Mouse (Mus musculus): ENCODE measurements around the gene Ddt. TPM values are rescaled to one million over a fixed set of nuclear protein-coding genes. Genes with fewer than 3 reads are reported as not detected.
A peak's percentile ranks its signal among the peaks of the same experiment; 100 is the strongest.

Gene Ddt
- total RNA-seq (2014; fragmentation: Nextera tagmentation) (10.8 and 11.9 TPM in 2 replicates), total RNA-seq (2017) (73.2 and 74.6 TPM in 2 replicates), polyA plus RNA-seq (2012) (74.6 and 108 TPM in 2 replicates)

DNA sequence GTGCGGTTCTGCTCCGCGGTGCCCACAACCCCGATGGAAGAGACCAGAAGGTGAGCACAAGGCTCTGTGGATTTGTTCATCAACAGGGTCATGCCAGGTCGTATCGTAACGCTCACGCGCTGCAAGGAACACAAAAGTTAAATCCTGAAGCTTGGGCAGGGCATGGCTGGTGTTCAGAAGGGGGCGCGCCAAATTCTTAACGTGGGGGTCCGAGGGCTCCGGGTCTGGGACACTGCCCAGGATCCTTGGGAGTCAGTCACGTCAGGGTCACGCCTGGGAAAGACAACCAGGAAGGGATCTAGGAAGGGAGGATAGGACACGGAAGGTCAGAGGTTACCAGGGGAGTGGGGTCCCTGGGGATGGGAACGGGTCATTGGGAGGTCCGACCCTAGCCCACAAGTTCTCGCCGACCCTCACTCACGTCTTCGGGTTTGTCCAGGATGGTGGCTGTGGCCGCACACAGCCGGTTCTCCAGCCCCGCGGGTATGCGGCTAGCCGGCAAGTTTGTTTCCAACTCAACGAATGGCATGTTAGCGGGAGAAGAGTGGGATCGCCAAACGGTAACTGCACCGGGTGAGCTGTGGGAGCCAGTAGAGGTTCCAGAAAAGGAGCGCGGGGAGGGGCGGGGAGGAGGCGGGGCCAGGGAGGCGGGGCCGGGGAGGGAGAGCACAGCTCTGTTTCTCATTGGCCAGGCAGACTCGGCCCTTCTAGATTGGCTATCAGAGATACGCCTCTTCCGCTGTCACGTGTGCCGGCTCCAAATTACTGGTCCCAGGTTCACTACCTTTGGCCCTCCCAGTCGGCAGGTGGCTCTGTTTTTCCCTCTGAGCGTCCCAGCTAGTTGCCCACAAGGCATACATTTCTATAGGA lies at the start of gene Ddt:
Gene Ddt, minus strand, starts transcription at position 620 of the 870 bp plus-strand sequence.
- peak; percentile 98 for DNase-seq (ENCODE audit: low spot score)
- H3K27me3 ChIP-seq (ENCODE audit: insufficient read depth, low read length) = peaks cover 15% of the 10 kb centered on the region
- H3K36me3 ChIP-seq (replicated peaks) = peaks cover 18% of the 10 kb centered on the region
- peak; percentile 95 for ATAC-seq (ENCODE audit: extremely low read depth, insufficient number of reproducible peaks, low FRiP score, poor library complexity, severe bottlenecking)
- peak within 1 kb of the TSS; percentile 93 for H3K4me3 ChIP-seq (ENCODE audit: low read depth, low read length)
- TF ChIP-seq CTCF (IDR thresholded peaks at IDR 0.05; ENCODE audit: low read depth, low read length) (no peak), TAL1 (conservative IDR thresholded peaks at IDR 0.05; ENCODE audit: low read depth, low read length) (no peak), GATA1 (IDR thresholded peaks at IDR 0.05; ENCODE audit: borderline replicate concordance, low read length) (no peak), GATA2 (IDR thresholded peaks at IDR 0.05; ENCODE audit: borderline replicate concordance, low read depth, low read length) (no peak), POLR2AphosphoS5 (IDR thresholded peaks at IDR 0.05; ENCODE audit: insufficient replicate concordance, low read depth, low read length) (no peak)
- no peaks in the 10 kb centered on the region for H3K9me3 ChIP-seq (replicated peaks)
- peaks cover 26% of the 10 kb centered on the region for H3K4me1 ChIP-seq (ENCODE audit: insufficient read depth, low read depth, low read length)

DNA sequence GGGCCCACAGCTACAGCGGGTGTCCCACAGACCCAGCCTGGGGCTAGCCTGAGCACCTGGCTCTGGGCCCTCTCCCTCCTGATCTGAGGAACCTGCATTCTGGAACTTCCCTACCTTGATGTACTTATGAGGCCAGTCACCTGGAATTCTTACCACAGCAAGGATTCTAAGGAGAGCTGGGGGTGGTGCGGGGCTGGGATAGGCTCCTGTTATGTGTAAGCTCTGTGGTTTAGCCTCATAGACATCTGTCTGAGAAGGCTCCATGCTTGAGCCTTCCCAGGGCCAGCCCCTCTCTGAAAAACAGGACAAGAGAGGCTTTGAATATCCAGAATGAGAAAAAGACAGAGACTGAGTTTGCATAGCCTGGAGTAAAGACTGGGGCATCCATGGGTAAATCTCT lies 49.2 kb upstream of the Ddt start, which contains the start of gene Gstt4:
Gene Gstt4, minus strand, starts transcription at position 101 of the 400 bp plus-strand sequence.
- DNase-seq (ENCODE audit: low spot score) (no peak), ATAC-seq (ENCODE audit: extremely low read depth, insufficient number of reproducible peaks, low FRiP score, poor library complexity, severe bottlenecking) (no peak)
- no peak for TF ChIP-seq GATA2 (IDR thresholded peaks at IDR 0.05; ENCODE audit: borderline replicate concordance, low read depth, low read length)
- no peak for TF ChIP-seq GATA1 (IDR thresholded peaks at IDR 0.05; ENCODE audit: borderline replicate concordance, low read length)
- TF ChIP-seq POLR2AphosphoS5 (IDR thresholded peaks at IDR 0.05; ENCODE audit: insufficient replicate concordance, low read depth, low read length) = no peak
- Histone ChIP-seq H3K4me1 (ENCODE audit: insufficient read depth, low read depth, low read length) (peaks cover 31% of the 10 kb centered on the region), H3K36me3 (replicated peaks) (no peaks in the 10 kb centered on the region), H3K27me3 (ENCODE audit: insufficient read depth, low read length) (peaks cover 6% of the 10 kb centered on the region), H3K4me3 (ENCODE audit: low read depth, low read length) (no peak within 1 kb of the TSS), H3K9me3 (replicated peaks) (peaks cover 10% of the 10 kb centered on the region)

DNA sequence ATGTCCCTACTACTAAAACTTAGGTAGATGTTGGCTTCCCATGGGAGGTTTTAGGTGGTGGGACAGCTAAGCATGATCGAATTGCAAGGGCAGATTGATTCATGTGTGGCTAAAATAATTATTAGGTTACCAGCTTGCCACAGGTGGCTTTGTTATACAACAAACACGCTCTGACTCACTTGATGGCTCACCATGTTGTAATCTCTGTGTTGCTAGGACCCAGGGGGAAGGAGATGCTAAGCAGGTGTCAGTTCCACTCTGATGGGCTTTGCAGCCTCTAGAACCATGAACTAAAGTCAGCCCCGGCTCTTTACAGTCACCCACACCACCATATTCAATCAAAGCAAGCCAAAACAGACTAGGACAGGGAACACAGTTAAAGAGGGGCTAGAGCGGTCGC lies 46.7 kb upstream of the Ddt start:
- Histone ChIP-seq H3K36me3 (replicated peaks) (no peaks in the 10 kb centered on the region), H3K27me3 (ENCODE audit: insufficient read depth, low read length) (peaks cover 6% of the 10 kb centered on the region), H3K4me1 (ENCODE audit: insufficient read depth, low read depth, low read length) (peaks cover 14% of the 10 kb centered on the region), H3K4me3 (ENCODE audit: low read depth, low read length) (no peak overlapping the region), H3K9me3 (replicated peaks) (peaks cover 8% of the 10 kb centered on the region)
- ATAC-seq (ENCODE audit: extremely low read depth, insufficient number of reproducible peaks, low FRiP score, poor library complexity, severe bottlenecking) = no peak
- no peak for DNase-seq (ENCODE audit: low spot score)
- TF ChIP-seq TAL1 (conservative IDR thresholded peaks at IDR 0.05; ENCODE audit: low read depth, low read length) (no peak), POLR2AphosphoS5 (IDR thresholded peaks at IDR 0.05; ENCODE audit: insufficient replicate concordance, low read depth, low read length) (no peak), GATA2 (IDR thresholded peaks at IDR 0.05; ENCODE audit: borderline replicate concordance, low read depth, low read length) (no peak), CTCF (IDR thresholded peaks at IDR 0.05; ENCODE audit: low read depth, low read length) (no peak), GATA1 (IDR thresholded peaks at IDR 0.05; ENCODE audit: borderline replicate concordance, low read length) (no peak)

DNA sequence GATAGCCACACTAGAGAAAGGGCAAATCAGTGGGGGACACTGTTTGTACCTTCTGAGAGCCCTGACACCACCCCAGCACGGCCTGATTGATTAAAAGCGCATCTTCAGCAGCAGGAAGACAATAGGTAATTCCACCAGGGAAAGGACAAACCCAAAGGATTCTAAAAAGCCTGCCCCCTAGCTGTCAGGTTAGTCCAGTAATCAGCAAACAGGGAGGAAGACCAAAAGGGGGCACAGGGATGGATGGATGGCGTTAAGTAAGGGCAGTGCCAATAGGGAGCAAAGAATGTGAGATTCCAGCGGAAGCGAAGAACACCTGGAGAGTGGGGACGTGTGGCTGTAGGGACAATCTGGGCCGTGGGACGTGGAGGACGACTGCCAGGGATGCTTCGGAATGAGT lies 45.4 kb upstream of the Ddt start:
- peaks cover 6% of the 10 kb centered on the region for H3K27me3 ChIP-seq (ENCODE audit: insufficient read depth, low read length)
- DNase-seq (ENCODE audit: low spot score) = no peak
- H3K4me1 ChIP-seq (ENCODE audit: insufficient read depth, low read depth, low read length) = peaks cover 3% of the 10 kb centered on the region; the same call in 1 of the 2 replicates
- H3K9me3 ChIP-seq (replicated peaks) = no peaks in the 10 kb centered on the region
- H3K4me3 ChIP-seq (ENCODE audit: low read depth, low read length) = no peak overlapping the region
- H3K36me3 ChIP-seq (replicated peaks) = no peaks in the 10 kb centered on the region
- no peak for TF ChIP-seq POLR2AphosphoS5 (IDR thresholded peaks at IDR 0.05; ENCODE audit: insufficient replicate concordance, low read depth, low read length)
- TF ChIP-seq TAL1 (conservative IDR thresholded peaks at IDR 0.05; ENCODE audit: low read depth, low read length) = no peak
- no peak for TF ChIP-seq GATA2 (IDR thresholded peaks at IDR 0.05; ENCODE audit: borderline replicate concordance, low read depth, low read length)
- no peak for TF ChIP-seq GATA1 (IDR thresholded peaks at IDR 0.05; ENCODE audit: borderline replicate concordance, low read length)
- ATAC-seq (ENCODE audit: extremely low read depth, insufficient number of reproducible peaks, low FRiP score, poor library complexity, severe bottlenecking) = no peak

DNA sequence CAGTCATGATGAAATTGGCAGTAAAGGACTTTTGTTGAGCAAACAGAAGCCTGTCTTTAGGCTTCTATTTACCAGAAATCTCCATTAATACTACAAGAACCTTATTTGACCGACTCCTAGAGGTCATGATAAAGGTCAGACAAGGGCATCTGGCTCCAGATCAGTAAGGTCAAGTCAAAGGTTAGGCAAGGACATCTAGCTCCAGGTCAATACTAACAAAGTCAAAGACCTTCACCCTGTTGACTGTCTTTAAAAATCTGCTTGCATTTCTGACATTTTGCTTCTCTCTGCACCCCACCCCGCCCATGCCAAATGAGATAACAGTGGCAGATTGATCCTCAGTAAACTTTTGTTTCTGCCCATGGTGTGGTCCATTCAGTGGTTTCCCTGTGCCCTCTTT lies 31.0 kb upstream of the Ddt start:
- ATAC-seq (ENCODE audit: extremely low read depth, insufficient number of reproducible peaks, low FRiP score, poor library complexity, severe bottlenecking) (no peak), DNase-seq (ENCODE audit: low spot score) (no peak)
- H3K36me3 ChIP-seq (replicated peaks) = no peaks in the 10 kb centered on the region
- H3K4me1 ChIP-seq (ENCODE audit: insufficient read depth, low read depth, low read length) = no peaks in the 10 kb centered on the region
- H3K27me3 ChIP-seq (ENCODE audit: insufficient read depth, low read length) = peaks cover 4% of the 10 kb centered on the region; the same call in 1 of the 2 replicates
- 0 out of 2 replicates have a peak, but pooled peaks cover 3% of the 10 kb centered on the region for H3K9me3 ChIP-seq (replicated peaks)
- no peak for TF ChIP-seq GATA1 (IDR thresholded peaks at IDR 0.05; ENCODE audit: borderline replicate concordance, low read length)
- no peak for TF ChIP-seq POLR2AphosphoS5 (IDR thresholded peaks at IDR 0.05; ENCODE audit: insufficient replicate concordance, low read depth, low read length)
- TF ChIP-seq TAL1 (conservative IDR thresholded peaks at IDR 0.05; ENCODE audit: low read depth, low read length) = no peak
- no peak overlapping the region for H3K4me3 ChIP-seq (ENCODE audit: low read depth, low read length)

DNA sequence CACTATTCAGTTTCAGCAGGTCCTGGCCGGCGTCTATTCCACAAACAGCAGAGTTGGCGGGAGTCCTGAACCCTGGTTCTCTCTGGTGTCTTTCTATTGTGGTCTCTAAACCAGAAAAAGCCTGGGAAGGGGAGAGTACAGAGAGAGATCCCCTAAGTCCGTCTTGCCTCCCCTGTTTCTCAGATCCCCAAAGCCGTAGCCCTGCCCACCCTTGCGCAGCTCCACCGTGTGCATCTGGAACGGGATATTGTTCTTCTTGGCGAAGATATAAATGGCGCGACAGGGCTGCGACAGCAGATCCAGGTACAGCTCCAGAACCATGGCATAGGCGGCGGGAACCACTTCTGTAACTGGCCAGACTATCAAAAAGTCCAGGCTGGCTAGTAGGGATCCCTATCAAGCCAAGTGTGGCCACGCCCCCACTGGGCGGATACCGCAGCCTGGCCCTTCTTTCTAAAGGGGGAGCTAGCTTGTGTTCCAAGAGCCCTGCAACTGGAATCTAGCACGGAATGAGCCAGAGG lies 25.0 kb upstream of the Ddt start, which contains the start of gene Gstt1:
Gene Gstt1, minus strand, starts transcription at position 409 of the 521 bp plus-strand sequence.
- Histone ChIP-seq H3K4me1 (ENCODE audit: insufficient read depth, low read depth, low read length) (peaks cover 14% of the 10 kb centered on the region), H3K4me3 (ENCODE audit: low read depth, low read length) (peak within 1 kb of the TSS; percentile 57; the same call in 1 of the 2 replicates), H3K36me3 (replicated peaks) (no peaks in the 10 kb centered on the region), H3K27me3 (ENCODE audit: insufficient read depth, low read length) (peaks cover 22% of the 10 kb centered on the region), H3K9me3 (replicated peaks) (no peaks in the 10 kb centered on the region)
- no peak for TF ChIP-seq TAL1 (conservative IDR thresholded peaks at IDR 0.05; ENCODE audit: low read depth, low read length)
- no peak for DNase-seq (ENCODE audit: low spot score)
- ATAC-seq (ENCODE audit: extremely low read depth, insufficient number of reproducible peaks, low FRiP score, poor library complexity, severe bottlenecking) = no peak; the same call in 1 of the 2 replicates
